Mouse (Mus musculus): ENCODE data around the gene Slc26a10. TPM values are rescaled to one million over a fixed set of nuclear protein-coding genes. Genes with fewer than 3 reads are reported as not detected.

Gene Slc26a10
- 1.0 and 4.8 TPM in 2 replicates for polyA plus RNA-seq (2012; ENCODE audit: insufficient read depth, insufficient read length, missing spikeins)

DNA sequence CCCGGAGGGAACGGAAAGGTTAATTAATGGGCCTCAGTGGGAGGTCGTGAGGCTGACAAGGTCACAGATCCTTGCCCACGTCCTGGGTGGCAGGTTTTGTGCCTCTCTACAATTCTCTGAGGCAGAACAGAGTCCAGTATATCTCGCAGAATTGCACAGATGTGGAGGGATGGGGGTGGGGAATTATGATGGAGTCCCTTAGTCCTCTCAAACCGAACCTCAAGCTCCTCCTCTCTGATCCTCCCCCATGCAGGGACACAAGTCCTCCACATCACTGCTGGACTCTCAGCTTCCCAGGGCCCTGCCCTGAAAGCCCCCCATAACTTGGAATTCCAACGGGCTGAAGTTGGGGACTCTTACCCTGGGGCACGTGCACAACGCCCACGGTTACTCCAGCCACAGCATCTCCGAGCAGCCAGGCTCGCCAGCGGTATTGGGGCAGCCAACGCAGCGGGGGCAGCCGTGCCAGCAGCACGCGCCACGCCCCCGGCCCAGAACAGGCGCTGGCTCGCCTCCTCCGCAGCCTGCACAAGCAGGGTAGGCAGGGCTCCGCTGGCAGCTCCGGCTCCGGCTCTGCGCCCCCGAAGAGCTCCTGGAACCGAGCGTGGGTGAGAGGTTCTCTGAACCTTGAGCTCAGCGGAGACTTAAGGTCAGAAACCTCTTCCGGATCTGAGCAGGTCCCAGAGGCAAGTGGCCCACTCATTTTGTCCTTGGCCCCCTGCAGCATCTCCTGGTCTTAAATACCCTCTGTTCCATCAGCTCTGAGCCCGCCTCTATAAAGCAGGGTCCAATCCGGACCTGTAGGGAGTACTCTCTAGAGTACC is at the start of gene Slc26a10:
Gene Slc26a10, minus strand, starts transcription at position 775 of the 824 bp plus-strand sequence.
- peak within 1 kb of the TSS; percentile 93 for H3K27ac ChIP-seq (replicated peaks; ENCODE audit: low read depth, low read length)
- H3K4me3 ChIP-seq (ENCODE audit: insufficient read depth, low read depth, low read length): peak within 1 kb of the TSS; percentile 58
- peaks cover 5% of the 10 kb centered on the region; the same call in 1 of the 2 replicates for H3K4me1 ChIP-seq (ENCODE audit: control insufficient read depth, insufficient read depth, insufficient read length, low read length)

DNA sequence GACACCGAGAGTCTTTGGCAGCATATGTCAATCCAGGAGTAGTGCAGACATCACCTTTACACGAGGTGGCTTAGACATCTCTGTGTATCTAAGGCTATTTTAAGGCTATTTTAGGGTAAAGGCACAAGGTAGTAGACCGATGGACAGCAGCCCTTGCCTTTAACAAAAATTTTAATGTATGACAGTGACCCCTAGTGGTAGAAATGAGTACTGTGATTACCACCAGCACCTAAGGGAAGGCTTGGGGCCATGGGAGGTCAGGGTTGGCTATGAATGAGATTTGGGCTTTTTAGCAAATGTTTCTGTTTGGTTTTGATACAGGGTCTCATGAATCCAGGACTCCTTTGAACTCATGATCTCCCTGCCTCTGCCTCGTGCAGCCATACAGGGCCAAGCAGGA is 48.5 kb upstream of the Slc26a10 start:
- no peak overlapping the region for H3K4me3 ChIP-seq (ENCODE audit: insufficient read depth, low read depth, low read length)
- no peaks in the 10 kb centered on the region for H3K4me1 ChIP-seq (ENCODE audit: control insufficient read depth, insufficient read depth, insufficient read length, low read length)
- no peak overlapping the region for H3K27ac ChIP-seq (replicated peaks; ENCODE audit: low read depth, low read length)

DNA sequence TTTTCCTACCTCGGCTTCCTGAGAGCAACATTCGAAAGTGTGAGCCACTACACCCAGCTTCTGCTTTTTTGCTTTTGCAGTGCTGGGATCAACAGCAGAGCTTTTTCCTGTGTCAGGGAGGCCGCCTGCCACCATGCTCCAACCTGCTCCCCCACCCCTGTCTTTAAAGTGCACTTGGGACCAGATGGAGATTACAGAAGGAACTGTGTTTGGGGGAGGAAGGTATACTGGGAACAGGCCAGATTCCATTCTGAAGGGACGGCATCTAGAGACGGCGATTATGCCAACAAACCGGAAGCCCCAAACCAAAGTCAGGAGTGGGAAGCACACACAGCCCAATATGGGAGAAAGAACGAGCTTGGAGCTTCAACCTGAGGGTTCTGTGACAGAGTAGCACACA is 46.7 kb upstream of the Slc26a10 start:
- Histone ChIP-seq H3K4me3 (ENCODE audit: insufficient read depth, low read depth, low read length) (no peak overlapping the region), H3K4me1 (ENCODE audit: control insufficient read depth, insufficient read depth, insufficient read length, low read length) (no peaks in the 10 kb centered on the region), H3K27ac (replicated peaks; ENCODE audit: low read depth, low read length) (no peak overlapping the region)

DNA sequence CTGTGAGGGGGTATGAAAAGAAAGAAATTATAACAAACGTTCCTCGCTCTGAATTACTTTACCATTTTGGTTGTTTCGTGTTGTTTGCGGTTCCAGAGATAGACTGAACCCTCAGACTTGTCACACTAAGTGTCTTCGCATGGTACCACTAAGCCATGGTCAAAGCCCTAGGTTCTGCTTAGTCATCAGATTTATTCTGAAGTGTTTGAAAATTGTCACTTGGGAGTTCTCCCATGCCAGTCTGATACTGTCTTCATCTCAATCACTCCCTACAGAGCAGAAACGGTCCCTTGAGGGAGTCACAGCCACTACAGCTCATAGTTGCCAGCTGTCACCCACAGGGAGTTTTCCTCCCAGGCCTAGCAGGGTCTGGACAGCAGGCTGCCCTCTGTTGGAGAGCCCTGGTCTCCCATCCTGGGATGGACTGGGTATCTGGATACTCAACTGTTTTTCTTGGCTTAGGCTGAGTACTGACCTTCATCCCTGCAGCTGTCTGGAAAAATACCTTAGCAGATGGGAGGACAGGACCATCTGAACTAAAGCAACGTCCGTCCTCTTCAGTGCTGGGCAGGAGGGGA is 46.0 kb upstream of the Slc26a10 start:
- no peak overlapping the region for H3K27ac ChIP-seq (replicated peaks; ENCODE audit: low read depth, low read length)
- no peaks in the 10 kb centered on the region for H3K4me1 ChIP-seq (ENCODE audit: control insufficient read depth, insufficient read depth, insufficient read length, low read length)
- no peak overlapping the region for H3K4me3 ChIP-seq (ENCODE audit: insufficient read depth, low read depth, low read length)

DNA sequence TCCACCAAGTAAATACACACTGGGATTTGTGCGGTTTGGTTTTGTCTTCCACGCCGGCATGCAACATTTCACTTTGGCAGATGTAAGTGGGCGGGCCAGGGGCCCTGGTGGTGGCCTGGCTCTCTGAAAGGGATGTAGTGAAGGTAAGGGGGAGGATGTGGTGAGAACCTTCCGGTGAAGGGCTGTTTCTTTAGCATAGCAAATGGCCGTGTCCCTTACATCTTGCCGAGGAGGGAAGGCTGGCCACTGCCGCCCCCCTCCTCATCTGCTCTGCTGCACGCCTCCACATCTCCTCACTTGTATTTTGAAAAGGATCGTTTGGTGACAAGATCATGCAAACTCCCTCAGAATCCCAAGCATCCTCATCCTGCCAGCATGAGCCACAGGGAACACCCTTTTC is 45.3 kb upstream of the Slc26a10 start:
- no peak overlapping the region for H3K4me3 ChIP-seq (ENCODE audit: insufficient read depth, low read depth, low read length)
- no peaks in the 10 kb centered on the region for H3K4me1 ChIP-seq (ENCODE audit: control insufficient read depth, insufficient read depth, insufficient read length, low read length)
- H3K27ac ChIP-seq (replicated peaks; ENCODE audit: low read depth, low read length): no peak overlapping the region

DNA sequence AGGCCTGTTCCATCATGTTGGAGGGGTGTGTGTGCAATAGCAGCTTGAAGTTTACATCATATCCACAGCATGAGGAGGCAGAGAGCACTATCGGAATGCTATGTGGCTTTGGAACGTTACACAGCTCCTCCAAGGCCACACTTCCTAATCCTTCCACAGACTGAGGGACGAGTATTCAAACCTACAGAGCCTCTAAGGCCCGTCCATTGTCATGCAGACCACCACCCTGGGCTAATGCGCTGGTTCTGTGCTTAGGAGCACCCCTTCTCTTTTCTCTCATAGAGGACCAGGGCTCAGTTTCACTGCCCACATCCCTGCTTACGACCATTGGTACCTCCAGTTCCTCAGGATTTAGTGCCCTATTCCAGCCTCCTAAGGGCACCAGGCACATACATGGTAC is 44.8 kb upstream of the Slc26a10 start:
- no peak overlapping the region for H3K4me3 ChIP-seq (ENCODE audit: insufficient read depth, low read depth, low read length)
- no peaks in the 10 kb centered on the region for H3K4me1 ChIP-seq (ENCODE audit: control insufficient read depth, insufficient read depth, insufficient read length, low read length)
- no peak overlapping the region for H3K27ac ChIP-seq (replicated peaks; ENCODE audit: low read depth, low read length)

DNA sequence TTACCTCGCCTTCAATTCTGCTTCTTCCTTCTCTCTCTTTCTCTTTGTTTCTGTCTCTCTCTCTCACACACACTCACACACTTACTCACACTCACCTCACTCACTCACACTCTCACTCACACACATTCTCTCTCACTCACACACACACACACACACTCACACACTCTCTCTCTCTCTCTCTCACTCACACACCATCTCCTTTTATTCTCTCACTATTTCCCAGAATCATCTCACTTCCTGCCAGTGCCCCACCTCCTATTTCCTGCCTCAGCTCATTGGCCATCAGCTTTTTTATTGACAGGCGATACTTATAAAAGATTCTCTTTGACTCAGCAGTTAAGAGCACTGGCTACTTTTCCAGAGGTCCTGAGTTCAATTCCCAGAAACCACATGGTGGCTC is 37.9 kb upstream of the Slc26a10 start:
- H3K4me3 ChIP-seq (ENCODE audit: insufficient read depth, low read depth, low read length): no peak overlapping the region
- H3K27ac ChIP-seq (replicated peaks; ENCODE audit: low read depth, low read length): no peak overlapping the region
- no peaks in the 10 kb centered on the region for H3K4me1 ChIP-seq (ENCODE audit: control insufficient read depth, insufficient read depth, insufficient read length, low read length)

DNA sequence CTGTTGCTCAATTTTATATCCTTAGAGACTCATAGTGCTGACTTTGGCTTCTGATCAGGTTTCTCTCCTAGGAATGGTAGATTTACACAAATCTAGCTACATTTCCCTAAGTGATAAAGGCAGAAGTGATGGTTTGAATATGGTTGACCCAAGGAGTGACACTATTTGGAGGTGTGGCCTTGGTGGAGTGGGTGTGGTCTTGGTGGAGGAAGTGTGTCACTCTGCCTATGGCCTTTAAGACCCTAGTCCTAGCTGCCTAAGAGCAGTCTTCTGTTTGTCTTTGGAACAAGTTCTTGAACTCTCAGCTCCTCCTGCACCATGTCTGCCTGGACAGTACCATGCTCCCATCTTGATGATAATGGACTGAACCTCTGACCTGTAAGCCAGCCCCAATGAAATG is 36.7 kb upstream of the Slc26a10 start:
- no peak overlapping the region for H3K27ac ChIP-seq (replicated peaks; ENCODE audit: low read depth, low read length)
- H3K4me3 ChIP-seq (ENCODE audit: insufficient read depth, low read depth, low read length): no peak overlapping the region
- no peaks in the 10 kb centered on the region for H3K4me1 ChIP-seq (ENCODE audit: control insufficient read depth, insufficient read depth, insufficient read length, low read length)

DNA sequence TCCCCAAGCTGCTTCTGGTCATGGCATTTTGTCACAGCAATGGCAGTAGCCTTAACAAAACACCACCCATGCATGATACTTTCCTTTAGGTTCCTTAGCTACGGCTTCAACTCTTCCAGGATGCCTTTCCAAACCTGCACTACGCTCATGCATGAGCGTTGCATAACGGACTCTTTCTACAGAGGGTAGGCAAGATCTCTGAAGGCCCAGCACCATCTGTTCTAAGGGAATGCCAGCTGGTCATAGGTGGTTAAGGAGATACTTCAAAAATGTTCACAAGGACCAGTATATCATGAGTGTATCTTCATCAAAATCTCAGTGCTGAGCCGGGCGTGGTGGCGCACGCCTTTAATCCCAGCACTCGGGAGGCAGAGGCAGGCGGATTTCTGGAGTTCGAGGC is 36.0 kb upstream of the Slc26a10 start:
- H3K27ac ChIP-seq (replicated peaks; ENCODE audit: low read depth, low read length): no peak overlapping the region
- no peak overlapping the region for H3K4me3 ChIP-seq (ENCODE audit: insufficient read depth, low read depth, low read length)
- H3K4me1 ChIP-seq (ENCODE audit: control insufficient read depth, insufficient read depth, insufficient read length, low read length): no peaks in the 10 kb centered on the region

DNA sequence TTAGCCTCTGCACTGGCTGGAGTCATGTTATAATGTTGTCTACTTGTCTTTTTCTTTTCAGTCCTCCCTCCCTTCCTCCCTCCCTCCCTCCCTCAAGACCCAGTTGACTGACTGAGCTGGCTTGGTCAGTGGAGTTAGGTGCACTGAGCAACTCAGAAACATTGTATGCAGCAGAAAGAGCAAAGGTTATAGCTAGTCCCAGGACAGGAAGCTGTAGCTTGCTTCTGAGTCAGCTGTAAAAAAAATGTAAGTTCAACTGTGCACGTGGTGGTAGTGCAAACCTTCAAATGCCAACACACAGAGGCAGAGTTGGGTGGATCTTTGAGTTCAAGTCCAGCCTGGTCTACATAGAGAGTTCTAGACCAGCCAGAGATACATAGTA is 34.0 kb upstream of the Slc26a10 start:
- Histone ChIP-seq H3K4me1 (ENCODE audit: control insufficient read depth, insufficient read depth, insufficient read length, low read length) (no peaks in the 10 kb centered on the region), H3K27ac (replicated peaks; ENCODE audit: low read depth, low read length) (no peak overlapping the region), H3K4me3 (ENCODE audit: insufficient read depth, low read depth, low read length) (no peak overlapping the region)

DNA sequence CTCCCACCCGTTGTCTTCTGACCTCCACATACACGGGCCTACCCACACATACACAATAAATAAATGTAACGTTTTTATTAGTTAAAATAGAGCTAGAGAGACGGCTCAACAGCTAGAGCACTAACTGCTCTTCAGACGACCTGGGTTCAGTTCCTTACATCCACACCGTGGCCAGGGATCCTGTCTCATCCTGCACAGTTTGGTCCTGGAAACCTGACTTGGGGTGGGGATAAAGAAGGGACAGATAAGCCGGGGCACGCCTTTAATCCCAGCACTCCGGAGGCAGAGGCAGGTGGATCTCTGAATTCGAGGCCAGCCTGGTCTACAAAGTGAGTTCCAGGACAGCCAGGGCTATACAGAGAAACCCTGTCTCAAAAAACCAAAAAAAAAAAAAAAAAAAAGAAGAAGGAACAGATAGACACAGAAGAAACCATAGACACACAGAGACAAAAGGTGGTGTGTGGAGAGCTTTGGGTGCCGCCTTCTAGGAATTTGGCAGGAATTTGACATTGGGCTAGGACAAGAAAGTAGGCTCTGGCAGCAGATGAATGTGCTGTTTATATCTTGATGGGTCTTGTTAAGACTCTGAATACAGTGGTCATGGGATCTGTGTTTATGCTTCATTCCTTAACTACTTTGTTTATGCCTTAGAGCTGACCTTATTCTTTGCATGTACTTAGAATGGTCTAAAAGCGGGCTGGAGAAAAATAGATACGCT is 33.4 kb upstream of the Slc26a10 start:
- no peak overlapping the region for H3K27ac ChIP-seq (replicated peaks; ENCODE audit: low read depth, low read length)

DNA sequence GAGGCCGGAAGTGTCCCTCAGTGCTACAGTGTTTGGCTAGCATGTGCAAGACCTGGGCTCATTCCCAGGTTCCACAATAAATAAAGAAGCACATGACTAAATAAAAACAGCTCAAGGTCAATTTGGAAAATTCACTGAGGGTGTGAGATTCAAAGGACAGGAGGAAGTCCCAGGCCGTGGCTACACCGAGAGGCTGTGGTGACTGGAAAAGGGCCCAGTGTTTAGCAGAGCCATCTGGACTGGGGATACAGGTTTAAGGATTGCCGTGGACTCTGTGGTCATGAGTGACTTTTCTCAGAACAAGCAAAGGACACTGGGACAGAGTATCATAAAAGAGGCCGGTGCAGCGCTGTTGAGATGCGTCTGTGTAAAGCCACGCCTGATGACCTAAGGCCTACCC is 32.8 kb upstream of the Slc26a10 start:
- no peak overlapping the region for H3K4me3 ChIP-seq (ENCODE audit: insufficient read depth, low read depth, low read length)
- no peaks in the 10 kb centered on the region for H3K4me1 ChIP-seq (ENCODE audit: control insufficient read depth, insufficient read depth, insufficient read length, low read length)
- H3K27ac ChIP-seq (replicated peaks; ENCODE audit: low read depth, low read length): no peak overlapping the region

More for the DNA sequence above, 33.4 kb upstream of the Slc26a10 start:
- no peak overlapping the region for H3K4me3 ChIP-seq (ENCODE audit: insufficient read depth, low read depth, low read length)
- no peaks in the 10 kb centered on the region for H3K4me1 ChIP-seq (ENCODE audit: control insufficient read depth, insufficient read depth, insufficient read length, low read length)

DNA sequence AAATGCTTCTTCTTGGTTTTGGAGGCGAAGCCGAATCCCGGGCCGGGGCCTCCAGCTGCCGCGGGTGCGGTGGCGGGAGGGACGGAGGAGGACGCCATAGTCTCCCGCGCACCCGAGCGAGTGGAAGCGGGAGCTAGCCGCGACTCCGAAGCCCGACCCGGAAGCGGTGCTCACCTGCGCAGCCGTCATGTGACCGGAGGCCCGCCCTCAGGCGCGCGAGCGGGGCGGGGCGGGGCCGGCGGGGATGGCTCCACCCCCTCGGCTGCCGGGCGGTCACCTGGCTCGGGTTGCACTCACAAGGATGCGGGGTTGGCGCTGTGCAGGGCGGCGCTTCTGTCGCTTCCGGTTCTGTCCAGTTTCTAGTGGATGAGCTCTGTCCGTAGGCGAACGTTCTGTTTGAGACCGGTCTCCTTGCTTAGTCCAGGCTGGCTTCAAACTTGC is 31.0 kb upstream of the Slc26a10 start, which contains the start of gene Pip4k2c:
Gene Pip4k2c, minus strand, starts transcription at position 172 of the 441 bp plus-strand sequence.
- H3K27ac ChIP-seq (replicated peaks; ENCODE audit: low read depth, low read length): no peak within 1 kb of the TSS

DNA sequence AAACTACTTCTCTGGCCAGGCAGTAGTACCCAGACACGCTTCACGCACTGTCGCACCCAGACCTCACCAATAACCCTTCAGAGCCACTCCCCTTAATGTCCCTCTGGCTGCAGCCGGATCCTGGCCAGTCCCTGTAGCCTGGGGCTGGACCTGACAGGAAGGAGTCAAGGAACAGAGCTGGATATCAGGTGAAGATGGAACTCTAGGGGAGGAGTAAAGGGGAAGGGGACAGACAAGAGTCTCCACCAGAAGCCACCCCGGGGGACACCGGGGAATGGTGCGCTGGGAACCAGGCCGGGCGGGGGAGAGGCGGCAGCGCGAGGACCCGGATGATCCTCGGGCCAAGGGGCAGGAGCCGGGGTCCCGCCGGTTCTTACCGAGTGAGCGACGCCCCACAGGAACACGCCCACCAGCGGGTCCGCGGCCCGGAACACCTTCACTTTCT is 30.5 kb upstream of the Slc26a10 start:
- H3K4me1 ChIP-seq (ENCODE audit: control insufficient read depth, insufficient read depth, insufficient read length, low read length): no peaks in the 10 kb centered on the region
- H3K27ac ChIP-seq (replicated peaks; ENCODE audit: low read depth, low read length): no peak overlapping the region
- peak overlapping the region; percentile 87 for H3K4me3 ChIP-seq (ENCODE audit: insufficient read depth, low read depth, low read length)

More for the DNA sequence above, 31.0 kb upstream of the Slc26a10 start, which contains the start of gene Pip4k2c:
- peak within 1 kb of the TSS; percentile 87 for H3K4me3 ChIP-seq (ENCODE audit: insufficient read depth, low read depth, low read length)
- no peaks in the 10 kb centered on the region for H3K4me1 ChIP-seq (ENCODE audit: control insufficient read depth, insufficient read depth, insufficient read length, low read length)

DNA sequence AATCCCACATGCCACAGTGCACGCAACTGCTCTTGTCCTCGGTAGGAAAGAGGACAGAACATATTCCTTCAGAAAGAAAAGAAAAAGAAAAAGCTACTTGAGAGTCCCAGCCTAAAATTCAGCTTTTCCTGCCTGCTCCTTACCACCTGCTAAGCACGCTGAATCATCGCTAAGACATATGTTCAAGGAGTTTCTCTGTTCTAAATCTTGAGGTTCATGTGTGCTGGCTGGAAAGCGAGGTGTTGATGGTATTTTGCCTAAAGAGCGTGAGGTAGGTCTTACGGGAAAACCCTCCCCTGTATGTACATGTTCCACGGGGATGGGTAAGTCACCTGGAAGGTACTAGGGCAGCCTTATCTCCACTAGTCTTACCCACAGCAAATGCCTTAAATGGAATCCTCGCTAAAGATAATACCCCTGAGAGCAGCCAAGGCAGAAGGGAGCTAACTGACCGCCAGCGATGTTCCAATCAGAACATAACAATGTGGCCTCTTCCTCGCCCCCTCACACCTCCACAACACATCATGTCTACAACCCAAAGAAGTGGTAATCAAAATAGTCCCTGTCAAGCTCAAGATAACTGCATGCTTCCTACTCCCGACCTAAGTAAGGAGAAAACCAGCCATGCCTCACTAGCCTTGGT is 29.6 kb upstream of the Slc26a10 start:
- Histone ChIP-seq H3K27ac (replicated peaks; ENCODE audit: low read depth, low read length) (no peak overlapping the region), H3K4me3 (ENCODE audit: insufficient read depth, low read depth, low read length) (peak overlapping the region; percentile 87; the same call in 1 of the 2 replicates), H3K4me1 (ENCODE audit: control insufficient read depth, insufficient read depth, insufficient read length, low read length) (no peaks in the 10 kb centered on the region)
